Mouse (Mus musculus) stomach, embryonic 16.5 days (tissue): ENCODE results near the gene Pip5kl1. TPM values are rescaled to one million over a fixed set of nuclear protein-coding genes. Genes with fewer than 3 reads are reported as not detected.
A peak's percentile ranks its signal among the peaks of the same experiment; 100 is the strongest.

ENCODE experiments used
- ATAC-seq: fragments of 200-750 bp; cut with Nextera tagmentation; 2 replicates; pipeline ENCODE4 v1.8.0; 2017; ENCODE audit warnings: moderate number of reproducible peaks, moderate TSS enrichment; ENCODE audit not compliant: insufficient read depth, low FRiP score
- H3K27ac ChIP-seq: fragments of 300-500 bp; sonication (generic); 2 replicates; pipeline ENCODE4 v1.5.1; 2014; ENCODE audit warnings: low read length
- H3K27me3 ChIP-seq: fragments of 300-500 bp; sonication (generic); 2 replicates; pipeline ENCODE4 v1.6.1; 2014; ENCODE audit warnings: low read length, control low read depth, mixed read lengths; ENCODE audit not compliant: control insufficient read depth, insufficient read depth
- H3K36me3 ChIP-seq: fragments of 300-500 bp; sonication (generic); 2 replicates; pipeline ENCODE4 v1.6.1; 2014; ENCODE audit warnings: low read length; ENCODE audit not compliant: control insufficient read depth, insufficient read depth
- H3K4me1 ChIP-seq: fragments of 300-500 bp; sonication (generic); 2 replicates; pipeline ENCODE4 v1.6.1; 2014; ENCODE audit warnings: low read length, control low read depth, mixed read lengths; ENCODE audit not compliant: control insufficient read depth, insufficient read depth
- H3K4me2 ChIP-seq: fragments of 300-500 bp; sonication (generic); 2 replicates; pipeline ENCODE4 v1.6.1; 2014; ENCODE audit warnings: low read depth, low read length, mixed read lengths
- H3K4me3 ChIP-seq: fragments of 300-500 bp; sonication (generic); replicated peaks from 2 replicates; pipeline ENCODE4 v1.5.1; 2014; ENCODE audit warnings: mild to moderate bottlenecking, low read length
- H3K9ac ChIP-seq: fragments of 300-500 bp; sonication (generic); 2 replicates; pipeline ENCODE4 v1.6.1; 2014; ENCODE audit warnings: low read length
- H3K9me3 ChIP-seq: fragments of 300-500 bp; sonication (generic); replicated peaks from 2 replicates; pipeline ENCODE4 v1.6.1; 2016; ENCODE audit warnings: low read length, control low read depth; ENCODE audit not compliant: control insufficient read depth
- WGBS: fragments of 180-500 bp; shearing (Covaris S2); extraction: QIAGEN DNeasy Blood & Tissue Kit; methylation state at CpG from one replicate; pipeline ENCODE4 v1.1.7; 2014; 5-methylcytosine and 5-hydroxymethylcytosine counted together
- polyA plus RNA-seq: library from polyadenylated mRNA; unstranded; fragments of >200 nt; fragmentation: Nextera tagmentation; extraction: Ambion mirVana; gene quantifications from 2 replicates; pipeline ENCODE4 v1.2.1, GENCODE M21; 2015

Gene Pip5kl1
- polyA plus RNA-seq, 1 experiment from 2014 or later, result 0.56 TPM

- 12% methylated on average over 23 of the region's 23 CpGs for WGBS
- Histone ChIP-seq H3K4me2 (peak overlapping the region; percentile 50), H3K27ac (peak overlapping the region; percentile 30; the same call in 1 of the 2 replicates), H3K27me3 (no peaks in the 10 kb centered on the region; the same call in 1 of the 2 replicates), H3K36me3 (no peaks in the 10 kb centered on the region), H3K9ac (peak overlapping the region; percentile 47), H3K9me3 (no peaks in the 10 kb centered on the region), H3K4me3 (peak overlapping the region; percentile 44), H3K4me1 (peaks cover 28% of the 10 kb centered on the region)
- ATAC-seq, result no peak
Observed at GRCm38 (mm10) chr2:32610610-32611229, 36.1 kb downstream of the Pip5kl1 start.

- 69% methylated on average over 26 of the region's 26 CpGs for WGBS
- H3K9ac ChIP-seq, result no peak overlapping the region
- H3K4me3 ChIP-seq, result no peak overlapping the region
- peaks cover 28% of the 10 kb centered on the region for H3K4me1 ChIP-seq
- H3K27me3 ChIP-seq, result no peaks in the 10 kb centered on the region; the same call in 1 of the 2 replicates
- H3K27ac ChIP-seq, result no peak overlapping the region
- no peak overlapping the region for H3K4me2 ChIP-seq
- H3K36me3 ChIP-seq, result 0 out of 2 replicates have a peak, but pooled peaks cover 2% of the 10 kb centered on the region
- no peak for ATAC-seq
- no peaks in the 10 kb centered on the region for H3K9me3 ChIP-seq
Observed at GRCm38 (mm10) chr2:32612274-32612673, 37.7 kb downstream of the Pip5kl1 start.

- H3K9me3 ChIP-seq, result no peaks in the 10 kb centered on the region; the same call in 1 of the 2 replicates
- 0 out of 2 replicates have a peak, but pooled peaks cover 6% of the 10 kb centered on the region for H3K36me3 ChIP-seq
- H3K4me1 ChIP-seq, result peaks cover 24% of the 10 kb centered on the region
- no peak for ATAC-seq
- H3K27me3 ChIP-seq, result no peaks in the 10 kb centered on the region
- H3K4me2 ChIP-seq, result no peak overlapping the region
- H3K4me3 ChIP-seq, result no peak overlapping the region
- H3K27ac ChIP-seq, result no peak overlapping the region
- H3K9ac ChIP-seq, result no peak overlapping the region
- WGBS, result 81% methylated on average over 1 of the region's 1 CpGs
Observed at GRCm38 (mm10) chr2:32617109-32617508, 42.5 kb downstream of the Pip5kl1 start.

GRCm38 (mm10) chr2:32617601-32618000 lies 43.0 kb downstream of the Pip5kl1 start:
- H3K9ac ChIP-seq, result no peak overlapping the region
- no peak for ATAC-seq
- H3K4me3 ChIP-seq, result no peak overlapping the region
- no peaks in the 10 kb centered on the region for H3K27me3 ChIP-seq
- H3K36me3 ChIP-seq, result 0 out of 2 replicates have a peak, but pooled peaks cover 6% of the 10 kb centered on the region
- H3K27ac ChIP-seq, result no peak overlapping the region
- H3K4me1 ChIP-seq, result peaks cover 24% of the 10 kb centered on the region
- H3K9me3 ChIP-seq, result no peaks in the 10 kb centered on the region; the same call in 1 of the 2 replicates
- no peak overlapping the region for H3K4me2 ChIP-seq
- 93% methylated on average over 4 of the region's 4 CpGs for WGBS

- WGBS, result 82% methylated on average over 9 of the region's 9 CpGs
- no peak overlapping the region for H3K4me2 ChIP-seq
- H3K27ac ChIP-seq, result no peak overlapping the region
- peaks cover 24% of the 10 kb centered on the region for H3K4me1 ChIP-seq
- H3K9me3 ChIP-seq, result no peaks in the 10 kb centered on the region; the same call in 1 of the 2 replicates
- H3K9ac ChIP-seq, result no peak overlapping the region
- H3K4me3 ChIP-seq, result no peak overlapping the region
- no peaks in the 10 kb centered on the region for H3K27me3 ChIP-seq
- 0 out of 2 replicates have a peak, but pooled peaks cover 6% of the 10 kb centered on the region for H3K36me3 ChIP-seq
- ATAC-seq, result no peak
Observed at GRCm38 (mm10) chr2:32618051-32618450, 43.5 kb downstream of the Pip5kl1 start.

- WGBS, result 19% methylated on average over 4 of the region's 4 CpGs
- H3K9ac ChIP-seq, result peak overlapping the region; percentile 50; the same call in 1 of the 2 replicates
- H3K9me3 ChIP-seq, result no peaks in the 10 kb centered on the region; the same call in 1 of the 2 replicates
- 0 out of 2 replicates have a peak overlapping the region, but pooled peaks have one; percentile 6 for H3K4me2 ChIP-seq
- H3K4me3 ChIP-seq, result no peak overlapping the region
- H3K27ac ChIP-seq, result peak overlapping the region; percentile 72
- 0 out of 2 replicates have a peak, but pooled peaks cover 6% of the 10 kb centered on the region for H3K36me3 ChIP-seq
- H3K4me1 ChIP-seq, result peaks cover 38% of the 10 kb centered on the region
- ATAC-seq, result peak; percentile 79
- H3K27me3 ChIP-seq, result no peaks in the 10 kb centered on the region
Observed at GRCm38 (mm10) chr2:32620682-32621516, 46.3 kb downstream of the Pip5kl1 start.

GRCm38 (mm10) chr2:32621517-32621859 lies 46.9 kb downstream of the Pip5kl1 start, which contains the start of gene Ak1:
Gene Ak1 (plus strand): TSS chr2:32621758.
- 0 out of 2 replicates have a peak, but pooled peaks cover 6% of the 10 kb centered on the region for H3K36me3 ChIP-seq
- H3K9me3 ChIP-seq, result no peaks in the 10 kb centered on the region; the same call in 1 of the 2 replicates
- no peaks in the 10 kb centered on the region for H3K27me3 ChIP-seq
- ATAC-seq, result peak; percentile 7; the same call in 1 of the 2 replicates
- no peak within 1 kb of the TSS for H3K4me3 ChIP-seq
- peaks cover 43% of the 10 kb centered on the region for H3K4me1 ChIP-seq
- 0 out of 2 replicates have a peak within 1 kb of the TSS, but pooled peaks have one; percentile 6 for H3K4me2 ChIP-seq
- 19% methylated on average over 7 of the region's 7 CpGs for WGBS
- H3K9ac ChIP-seq, result peak within 1 kb of the TSS; percentile 50; the same call in 1 of the 2 replicates
- H3K27ac ChIP-seq, result peak within 1 kb of the TSS; percentile 72

GRCm38 (mm10) chr2:32624111-32624748 lies 49.6 kb downstream of the Pip5kl1 start:
- Histone ChIP-seq H3K27me3 (no peaks in the 10 kb centered on the region), H3K27ac (peak overlapping the region; percentile 74; the same call in 1 of the 2 replicates), H3K4me3 (no peak overlapping the region), H3K4me1 (peaks cover 65% of the 10 kb centered on the region), H3K9me3 (no peaks in the 10 kb centered on the region), H3K36me3 (no peaks in the 10 kb centered on the region), H3K9ac (peak overlapping the region; percentile 9; the same call in 1 of the 2 replicates), H3K4me2 (no peak overlapping the region)
- no peak for ATAC-seq
- WGBS, result 73% methylated on average over 5 of the region's 5 CpGs
